Mouse (Mus musculus) spleen, adult 12 weeks (tissue): Measurements from ENCODE around the gene Erbb4.

Source experiments
- DNase-seq: peaks from one replicate; pipeline ENCODE4 v3.0.0; 2022; ENCODE audit warnings: low spot score

The Erbb4 gene

DNA sequence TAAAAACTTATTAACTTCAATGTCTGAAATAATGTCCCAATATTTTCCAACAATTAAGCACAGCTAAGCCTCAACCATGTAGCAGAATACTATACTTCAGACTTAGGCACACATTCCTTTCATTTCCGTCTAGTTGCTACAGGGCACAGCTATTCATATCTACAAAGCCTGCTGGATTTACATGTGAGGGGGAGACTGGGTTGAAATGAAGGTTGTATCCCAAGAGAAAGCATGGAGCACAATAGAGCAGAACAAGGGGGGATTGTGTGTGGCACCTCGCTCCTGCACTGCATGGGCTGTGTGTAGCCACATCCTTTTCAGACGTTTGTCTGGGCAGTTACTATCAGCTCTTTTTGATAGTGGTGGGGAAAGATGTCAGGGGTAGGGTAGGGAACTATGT lies 83.0 kb downstream of the Erbb4 start:
- no peak for DNase-seq

DNA sequence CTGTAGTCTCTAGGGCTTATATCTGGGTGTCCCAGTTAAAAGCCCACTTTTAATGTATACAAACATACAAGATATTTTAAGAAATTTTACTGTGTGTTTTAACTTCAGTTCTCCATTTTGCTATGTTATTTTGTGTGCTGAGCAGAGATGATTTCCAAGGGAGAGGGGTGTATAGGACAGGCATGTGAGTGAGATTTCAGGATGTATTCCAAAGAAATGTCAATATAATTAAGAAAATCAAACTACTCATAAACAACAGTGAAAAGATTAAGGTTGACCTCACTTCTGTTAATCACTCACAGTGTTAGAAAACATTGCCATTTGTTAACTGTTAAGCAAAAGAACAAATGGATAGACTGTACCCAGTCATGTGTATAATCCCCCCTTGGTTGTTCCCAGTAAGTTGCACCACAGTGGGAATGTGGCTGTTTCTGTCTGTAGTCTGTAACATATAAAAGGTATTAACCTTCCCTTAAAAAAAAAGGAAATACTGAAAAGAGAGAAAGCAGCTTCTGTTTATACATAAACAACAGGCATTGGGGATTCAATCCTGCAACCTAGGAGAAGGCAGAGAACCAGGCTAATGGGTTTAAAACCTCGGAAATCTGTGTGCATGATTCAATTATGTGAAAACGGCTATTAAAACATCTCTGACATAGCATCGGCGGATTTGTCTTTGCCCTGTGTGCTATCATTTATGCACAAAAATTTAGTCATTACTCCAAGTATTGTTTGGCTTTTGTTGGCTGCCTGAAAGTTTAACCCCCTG lies 84.5 kb downstream of the Erbb4 start:
- no peak for DNase-seq

DNA sequence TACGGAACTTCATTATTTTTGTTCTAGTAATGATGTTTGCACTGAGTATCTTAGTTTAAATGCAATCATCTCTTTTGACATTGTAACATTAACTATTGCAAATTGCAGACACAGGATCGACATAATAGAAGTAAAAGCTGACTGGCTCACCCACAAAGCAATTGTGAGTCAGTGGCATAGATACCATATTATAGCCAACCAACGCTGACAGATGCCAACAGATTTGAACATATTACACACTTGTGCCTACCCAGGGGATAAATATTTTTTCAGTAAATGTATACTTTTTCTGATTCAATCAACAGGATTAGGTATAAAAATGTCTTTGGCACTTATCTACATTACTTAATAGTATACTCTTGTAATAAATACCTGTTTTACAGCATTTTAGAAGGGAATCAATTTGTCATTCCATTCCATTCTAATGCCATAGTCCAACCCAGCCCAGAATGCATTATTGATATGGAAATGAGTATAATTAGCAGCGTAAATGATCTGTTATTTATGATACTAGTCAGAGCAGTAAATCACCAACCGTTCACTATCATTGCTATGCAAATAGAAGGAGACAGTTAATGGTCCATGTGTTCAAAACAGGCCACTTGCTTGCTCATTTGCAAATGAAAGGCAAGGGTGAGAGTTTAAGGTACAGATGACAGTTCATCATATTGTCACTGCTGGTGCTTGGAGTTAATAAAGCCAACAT lies 97.9 kb downstream of the Erbb4 start:
- no peak for DNase-seq

DNA sequence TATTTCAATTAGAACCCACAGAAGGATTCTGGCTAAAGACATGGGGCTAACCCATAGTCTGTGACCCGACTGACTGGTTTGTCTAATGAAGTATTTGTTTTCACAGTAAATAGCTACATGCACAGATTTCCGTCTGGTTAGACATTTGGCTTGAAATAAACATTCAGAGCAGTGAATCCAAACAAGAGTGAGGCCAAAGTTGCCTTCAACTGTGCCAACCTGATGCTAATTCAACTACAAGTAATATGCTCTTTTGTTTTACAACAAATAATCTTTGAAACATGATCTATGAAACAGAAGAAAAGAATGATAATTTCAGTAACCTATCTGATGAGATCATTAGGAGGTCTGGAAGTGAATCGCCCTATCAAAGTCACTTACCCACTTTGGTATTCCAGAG lies 106.5 kb downstream of the Erbb4 start:
- no peak for DNase-seq

DNA sequence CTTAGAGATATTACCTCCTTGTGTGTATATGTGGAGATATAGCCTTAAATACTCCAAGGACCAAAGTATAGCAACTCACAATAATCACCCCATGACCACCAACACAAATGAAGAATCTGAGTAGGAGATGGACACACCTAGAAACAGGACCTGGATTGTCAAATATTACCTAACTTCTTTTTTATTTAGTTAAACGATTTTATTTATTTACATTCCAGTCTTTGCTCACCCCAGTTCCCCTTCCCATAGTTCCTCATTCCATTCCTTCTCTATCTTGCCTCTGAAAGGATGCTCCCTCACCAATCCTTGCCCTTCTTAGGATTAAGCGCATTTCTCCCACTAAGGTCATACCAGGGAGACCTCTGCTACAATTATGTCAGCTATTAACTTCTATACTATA lies 128.6 kb downstream of the Erbb4 start:
- no peak for DNase-seq

DNA sequence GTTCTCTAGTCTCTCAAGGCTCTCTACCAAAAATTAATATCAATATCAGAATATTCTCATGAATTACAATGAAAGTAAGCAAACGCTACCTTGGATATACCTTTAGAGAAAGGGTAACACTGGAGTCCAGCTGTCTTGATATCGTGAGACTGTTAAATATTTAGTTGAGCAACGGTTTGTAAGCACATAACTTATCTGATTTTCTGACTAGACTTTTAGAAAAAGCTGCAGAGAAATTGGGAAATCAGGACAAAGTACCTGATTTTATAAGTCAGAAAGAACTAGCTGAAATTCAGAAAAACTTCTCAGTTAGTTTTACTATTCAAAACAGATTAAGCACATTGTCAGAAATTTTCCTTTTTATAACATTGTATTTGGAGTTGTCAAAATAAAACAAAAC lies 129.3 kb downstream of the Erbb4 start:
- DNase-seq: no peak

DNA sequence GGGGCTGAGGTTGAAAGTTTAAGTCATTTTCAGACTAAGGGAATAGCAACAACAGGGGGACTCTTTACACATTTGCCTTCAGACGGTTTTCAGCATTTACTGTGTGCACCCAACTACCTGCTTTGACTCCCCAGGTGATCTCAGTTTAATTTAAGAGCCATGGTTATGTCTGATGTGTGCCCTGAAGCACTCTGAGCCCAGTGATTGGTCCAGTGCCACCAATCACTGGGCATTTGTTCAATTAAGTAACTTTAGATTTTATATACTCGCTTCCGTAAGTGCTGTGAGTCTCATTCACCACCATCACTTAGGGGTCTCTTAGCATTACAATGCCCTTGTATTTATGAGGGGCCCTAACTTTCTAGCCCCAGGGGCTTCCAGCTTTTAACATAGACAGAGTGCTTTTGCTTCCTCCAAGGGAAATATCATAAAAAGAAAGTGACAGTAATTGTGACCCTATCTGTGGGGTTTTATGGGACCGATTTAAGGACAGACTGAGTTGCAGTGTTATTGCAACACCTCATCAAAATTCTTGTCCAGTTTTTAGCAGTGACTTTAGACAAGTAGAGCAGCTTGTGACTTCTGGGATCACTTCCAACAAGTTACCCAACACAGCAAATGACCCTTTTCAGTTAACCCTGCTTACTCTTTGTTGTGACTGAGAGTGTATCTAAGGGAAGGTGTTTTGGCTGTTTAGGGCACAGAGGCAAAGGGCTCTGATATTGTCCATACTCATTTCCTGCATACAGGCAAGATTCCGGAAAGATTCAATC lies 134.3 kb downstream of the Erbb4 start:
- no peak for DNase-seq

DNA sequence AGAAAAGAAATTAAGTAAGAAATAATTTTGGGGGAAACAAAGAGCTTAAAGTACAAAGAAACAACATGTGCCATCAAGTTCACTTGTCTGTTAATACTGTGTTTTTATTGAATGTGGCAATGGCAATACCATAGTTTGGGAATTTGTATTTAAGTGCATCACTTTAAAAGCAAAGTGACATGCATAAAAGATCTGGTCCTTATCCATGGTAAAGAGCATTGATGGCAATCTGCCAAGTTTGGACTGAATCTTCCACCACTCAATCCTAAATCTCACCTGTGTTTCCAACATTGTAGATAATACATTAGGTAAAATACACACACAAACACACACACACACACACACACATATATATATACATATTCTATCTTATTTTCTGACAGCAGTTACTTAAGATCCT lies 143.7 kb downstream of the Erbb4 start:
- no peak for DNase-seq

DNA sequence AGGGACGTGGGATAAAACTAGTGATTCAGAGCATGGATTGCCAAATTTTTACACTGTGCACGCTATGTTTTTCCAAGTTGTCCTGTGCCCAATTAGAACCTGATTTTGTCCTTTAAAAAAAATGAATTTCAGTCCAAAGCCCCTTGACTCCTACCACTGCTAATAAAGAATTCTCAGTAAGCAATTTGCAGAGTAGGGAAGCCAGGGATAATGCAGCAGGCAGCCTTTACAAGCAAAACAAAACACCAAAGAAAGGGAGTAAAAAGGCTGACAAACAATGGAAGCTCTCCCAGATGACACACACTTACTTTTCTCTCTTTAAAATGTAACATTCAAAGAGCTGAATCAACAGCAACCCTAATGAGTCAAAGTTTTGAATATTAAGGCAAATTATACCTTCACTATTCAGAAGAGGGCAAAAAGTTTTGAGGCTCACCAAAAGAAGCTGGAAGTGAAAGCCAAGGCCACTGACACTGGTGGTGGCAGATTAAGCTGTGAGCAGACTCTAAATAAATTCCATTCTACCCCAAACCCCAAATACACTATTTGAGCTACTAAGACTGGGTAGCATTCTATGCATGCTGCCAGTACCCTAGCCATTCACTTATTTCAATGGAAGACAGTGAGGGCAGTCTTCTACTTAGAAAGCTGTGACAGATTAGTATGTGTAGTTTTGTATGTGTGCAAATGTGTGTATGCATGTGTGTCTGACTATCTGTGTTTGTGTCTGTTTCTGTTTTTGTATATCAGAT lies 146.3 kb downstream of the Erbb4 start:
- no peak for DNase-seq

DNA sequence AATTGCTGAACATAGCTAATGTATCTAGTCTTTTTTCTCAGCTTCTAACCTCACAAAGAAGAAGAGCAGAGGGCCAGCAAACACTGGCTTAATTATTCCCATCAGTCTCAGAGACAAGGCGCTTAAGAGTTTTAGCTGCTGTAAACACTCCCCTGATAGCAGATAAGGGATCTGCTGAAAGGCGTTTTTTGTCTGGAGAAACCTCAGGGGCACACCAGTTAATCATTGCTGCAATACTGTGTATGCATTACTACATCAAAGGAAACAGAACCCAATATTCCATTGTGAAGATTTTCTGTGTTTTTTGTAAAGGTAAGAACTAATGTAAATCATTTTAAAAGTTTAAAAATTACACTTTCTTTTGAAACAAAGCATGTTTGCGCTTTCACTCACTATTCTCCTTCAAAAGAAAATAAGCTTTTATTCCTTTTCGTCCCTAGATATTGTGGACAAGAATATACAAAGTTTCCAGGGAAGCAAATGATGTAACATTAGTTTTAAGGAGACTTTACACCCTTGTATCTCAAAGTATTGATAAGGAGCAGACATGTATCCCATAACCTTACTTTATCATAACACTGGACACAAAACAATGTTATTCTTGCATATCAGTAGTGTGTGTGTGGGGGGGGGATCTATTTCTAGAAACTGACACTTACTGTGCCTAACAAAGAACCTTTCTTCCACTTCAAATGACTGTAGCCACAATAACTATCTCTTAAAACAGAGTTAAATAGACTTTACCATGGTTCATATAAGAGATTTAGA lies 150.9 kb downstream of the Erbb4 start:
- DNase-seq: no peak

DNA sequence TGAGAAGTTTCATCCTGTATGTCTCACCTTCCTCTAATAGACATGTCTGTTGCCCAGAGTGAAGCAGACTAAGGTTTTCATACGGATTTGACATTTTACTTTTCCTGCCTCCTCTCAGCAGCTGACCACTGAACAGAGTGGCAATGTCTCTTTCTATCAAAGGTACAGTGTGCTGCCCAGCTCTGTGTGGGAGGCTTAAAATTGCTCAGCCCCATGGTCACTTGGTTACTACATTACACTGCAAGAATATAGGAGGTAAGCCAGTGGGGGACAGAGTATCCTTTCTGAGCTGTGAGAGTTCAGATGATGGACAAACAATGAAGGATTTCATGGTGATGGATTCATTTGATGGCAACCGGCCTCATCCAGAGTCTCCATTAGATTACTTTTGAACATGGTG lies 152.4 kb downstream of the Erbb4 start:
- no peak for DNase-seq

DNA sequence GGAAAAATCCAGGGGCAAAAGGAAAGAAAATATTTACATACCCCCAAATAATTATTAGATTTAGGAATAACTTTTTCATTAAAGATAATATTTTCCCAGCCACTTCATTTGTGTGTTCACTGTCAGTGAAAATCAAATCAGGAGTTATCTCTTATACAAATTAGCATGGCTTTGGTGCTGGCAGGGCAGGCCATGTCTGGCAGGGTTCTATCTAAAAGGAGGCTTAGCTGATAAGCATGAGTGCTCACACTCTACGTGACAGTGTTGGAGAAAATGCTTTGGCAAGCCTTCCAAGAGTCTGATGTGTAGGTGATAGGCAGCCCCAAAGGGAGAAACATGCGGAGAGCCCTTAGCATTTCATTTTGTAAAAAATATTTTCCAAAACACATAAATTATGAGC lies 164.7 kb downstream of the Erbb4 start:
- no peak for DNase-seq

DNA sequence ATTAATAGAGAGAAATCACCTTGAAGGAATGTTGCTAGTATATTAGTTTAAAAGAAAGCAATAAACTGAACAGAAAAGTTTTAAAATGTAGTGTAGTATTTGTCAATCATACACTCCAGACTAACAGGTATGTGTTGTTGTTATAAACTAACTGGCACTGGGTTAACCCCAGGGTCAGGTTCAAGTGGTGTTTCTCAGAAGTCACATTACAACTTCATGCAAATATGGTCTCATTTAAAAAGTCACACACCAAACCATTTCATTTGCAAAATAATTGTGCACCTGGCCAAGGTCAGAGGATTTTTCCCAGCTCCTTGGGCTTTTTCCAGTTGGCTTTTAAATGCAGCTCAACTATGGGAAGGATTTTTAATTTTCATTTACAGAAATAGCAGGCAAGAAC lies 173.1 kb downstream of the Erbb4 start:
- no peak for DNase-seq

DNA sequence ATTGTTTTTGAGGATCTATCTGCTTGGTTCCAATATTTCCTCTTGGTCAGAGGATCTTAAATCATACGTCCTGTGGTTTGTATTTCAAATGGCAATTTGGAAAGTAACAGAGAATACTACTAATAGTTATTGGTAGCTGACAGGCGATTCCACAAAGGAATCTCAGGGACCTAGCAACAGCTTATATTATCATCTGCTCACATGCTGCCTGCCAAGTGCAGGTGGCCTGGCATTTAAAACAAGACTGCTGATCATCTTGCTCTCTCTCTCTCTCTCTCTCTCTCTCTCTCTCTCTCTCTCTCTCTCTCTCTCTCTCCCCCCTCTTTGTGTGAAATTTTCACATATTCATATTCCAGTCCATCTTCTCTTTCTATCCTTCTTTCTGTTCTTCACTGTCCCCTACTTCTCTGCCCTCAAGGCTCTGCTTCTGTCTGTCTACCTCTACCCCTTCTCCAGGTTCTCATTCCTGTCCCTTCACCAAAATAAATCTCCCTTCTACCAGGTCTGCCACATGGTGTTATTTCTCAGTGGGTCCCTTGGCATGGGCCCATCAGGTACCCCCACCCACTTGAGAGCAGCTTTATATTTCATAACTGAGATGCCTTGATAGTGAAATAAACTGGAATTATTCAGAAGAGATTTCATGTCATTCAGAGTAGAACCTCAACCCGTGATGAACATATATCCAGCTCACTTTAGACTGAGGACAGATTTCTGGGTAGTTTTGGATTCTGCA lies 174.4 kb downstream of the Erbb4 start:
- DNase-seq: no peak

DNA sequence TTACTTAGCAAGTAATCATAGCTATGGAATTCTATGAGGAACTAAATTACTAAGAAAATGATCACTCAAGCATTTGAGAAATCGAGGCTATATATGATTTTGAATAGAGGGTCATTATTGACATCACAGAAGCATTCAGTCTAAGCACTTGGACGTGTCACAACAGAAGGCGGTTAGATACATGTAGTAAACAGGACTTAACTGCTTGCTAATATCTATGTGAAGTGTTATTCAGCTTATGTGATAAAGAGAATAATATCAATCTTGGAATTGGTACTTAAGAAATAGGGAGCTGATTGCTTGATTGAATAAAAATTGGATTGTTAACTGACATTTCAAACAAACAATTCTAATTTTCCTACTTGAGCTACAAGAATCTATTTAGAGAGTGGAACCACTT lies 190.0 kb downstream of the Erbb4 start:
- no peak for DNase-seq

DNA sequence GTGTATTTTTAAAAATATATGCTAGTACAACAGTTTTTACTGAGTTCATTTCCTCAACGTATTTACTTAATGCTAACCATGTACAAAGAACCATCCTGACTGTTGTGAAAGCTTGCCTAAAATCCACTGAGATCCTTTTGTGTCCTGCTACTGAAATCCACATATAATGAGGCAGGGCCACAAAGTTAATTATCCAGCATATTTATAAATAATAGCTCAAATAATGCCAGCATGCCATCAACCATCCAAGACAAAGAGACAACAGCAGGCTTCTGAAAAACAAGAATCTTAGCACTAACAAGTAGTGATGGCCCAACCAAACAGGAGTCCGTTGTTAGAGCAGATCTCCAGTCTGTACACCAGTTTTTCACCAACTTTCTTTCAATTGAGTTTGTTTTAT lies 215.8 kb downstream of the Erbb4 start:
- no peak for DNase-seq

DNA sequence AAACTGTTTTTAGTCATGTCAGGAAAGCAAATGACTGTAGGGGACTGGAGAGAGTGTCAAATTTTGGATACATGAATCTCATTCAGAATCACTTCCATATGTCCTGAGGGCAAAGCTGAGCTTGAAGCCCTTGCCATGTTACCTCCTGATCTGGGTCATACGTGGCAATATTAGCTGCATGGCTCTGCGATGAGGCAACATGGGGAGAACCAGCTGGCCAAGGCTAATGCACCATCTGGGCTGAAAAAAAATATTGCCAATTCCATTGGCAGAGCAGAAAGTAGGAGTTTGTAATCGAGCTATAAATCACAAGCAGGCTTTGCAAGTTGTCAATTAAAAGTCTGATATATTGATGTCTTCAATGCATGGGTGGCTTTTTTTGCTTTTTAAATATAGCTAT lies 221.0 kb downstream of the Erbb4 start:
- DNase-seq: no peak

DNA sequence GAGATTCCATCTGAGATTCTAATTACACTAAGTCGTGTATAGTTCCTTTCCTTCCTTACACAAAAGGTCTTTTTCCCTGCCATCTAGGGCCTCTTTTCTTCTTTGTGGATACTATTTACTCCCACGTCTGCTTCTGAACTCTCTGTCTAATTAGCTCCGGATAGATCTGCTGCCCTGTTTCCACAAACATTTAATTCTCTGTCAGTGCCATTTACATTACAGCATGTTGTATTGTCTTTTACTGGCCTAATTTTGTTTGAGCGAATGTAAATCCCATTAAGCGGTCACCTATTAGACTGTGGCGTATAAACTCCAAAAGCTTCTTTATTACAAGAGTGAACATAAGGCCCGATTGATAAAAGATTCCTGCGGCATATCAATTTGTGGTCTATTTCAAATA lies 232.9 kb downstream of the Erbb4 start:
- DNase-seq: no peak

DNA sequence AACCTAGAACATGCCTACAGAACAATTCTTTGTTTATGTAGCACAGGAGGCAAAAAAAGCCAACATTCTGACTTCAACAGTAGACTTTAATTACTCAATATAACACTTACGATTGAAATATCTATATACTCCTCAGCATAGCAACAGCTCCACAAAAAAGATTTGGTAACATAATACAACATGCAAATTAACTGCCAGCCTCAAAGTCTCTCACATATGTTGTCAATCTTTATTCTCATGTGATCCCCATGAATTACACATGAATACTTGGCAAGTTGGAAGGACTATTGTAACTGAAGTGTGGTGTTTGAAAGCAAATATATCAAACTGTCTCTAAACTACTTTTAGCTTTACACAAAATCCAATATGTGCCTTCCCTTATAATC lies 234.2 kb downstream of the Erbb4 start:
- no peak for DNase-seq

DNA sequence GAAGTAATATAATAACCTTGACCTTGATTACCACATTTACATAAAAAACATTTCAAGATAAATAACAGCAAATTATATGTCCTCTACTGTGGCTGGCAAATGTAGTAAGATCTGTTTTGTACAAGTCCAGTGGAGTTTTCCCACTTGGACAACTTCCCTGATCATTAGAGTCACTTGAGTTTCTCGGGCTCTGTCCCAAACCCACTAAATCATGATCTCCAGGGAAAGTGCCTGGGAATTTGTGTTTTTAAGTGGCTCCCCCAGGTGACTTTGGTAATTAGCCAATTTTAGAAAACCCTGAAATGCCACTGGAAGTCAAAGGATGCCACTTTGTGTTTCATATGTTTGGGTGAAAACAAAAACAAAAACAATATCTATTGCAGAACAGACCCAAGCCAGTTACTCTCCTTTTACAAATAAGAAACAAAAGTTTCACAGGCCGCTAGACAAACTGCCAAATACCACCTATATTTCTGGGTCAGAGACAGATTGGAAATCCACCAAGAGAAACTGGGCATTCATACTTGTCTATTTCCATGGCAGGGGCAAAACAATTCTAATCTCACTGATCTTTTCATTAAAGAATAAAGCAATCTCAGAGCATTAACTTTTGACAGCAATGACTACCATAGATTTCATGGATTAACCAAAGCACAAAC lies 234.8 kb downstream of the Erbb4 start:
- no peak for DNase-seq
